ENCODE assay signal across 8 mouse cellular contexts in genomic region chr2:31962501-31963224, GRCm38 (mm10). TPM values are rescaled to one million over a fixed set of nuclear protein-coding genes. Genes with fewer than 3 reads are reported as not detected.
DNase-seq lines count a peak whose midpoint lies in the region; ATAC-seq and TF ChIP-seq lines count a peak whose summit lies in the region.

No protein-coding gene starts in this region.

- no peaks in the 10 kb centered on the region for H3K36me3 ChIP-seq in heart, embryonic 11.5 days (ENCODE audit: control insufficient read depth, insufficient read depth, low read length)
- no peaks in the 10 kb centered on the region for H3K36me3 ChIP-seq in embryonic facial prominence, embryonic 14.5 days (ENCODE audit: control insufficient read depth, insufficient read depth, low read length)
- no peaks in the 10 kb centered on the region for H3K36me3 ChIP-seq in intestine, postnatal 0 days (ENCODE audit: control insufficient read depth, insufficient read depth)
- no peaks in the 10 kb centered on the region for H3K36me3 ChIP-seq in midbrain, embryonic 16.5 days (ENCODE audit: control insufficient read depth, insufficient read depth, low read length)

- intact Hi-C loops in left cerebral cortex, postnatal 10 days (cut with DNase I) = no loop called here

- peaks cover 6% of the 10 kb centered on the region for H3K4me1 ChIP-seq in heart, embryonic 11.5 days (ENCODE audit: control insufficient read depth, insufficient read depth, low read length)
- H3K4me1 ChIP-seq in embryonic facial prominence, embryonic 14.5 days (ENCODE audit: control insufficient read depth, insufficient read depth, low read length) = no peaks in the 10 kb centered on the region
- H3K4me1 ChIP-seq in intestine, postnatal 0 days (replicated peaks; ENCODE audit: control insufficient read depth, insufficient read depth, low read length) = no peaks in the 10 kb centered on the region
- no peaks in the 10 kb centered on the region; the same call in 1 of the 2 replicates for H3K4me1 ChIP-seq in midbrain, embryonic 16.5 days (ENCODE audit: control insufficient read depth, insufficient read depth, low read length)

- DNase-seq in heart, adult 18-20 months = no peak
- peak; percentile 59 for DNase-seq in embryonic facial prominence, embryonic 14.5 days (ENCODE audit: low spot score)
- DNase-seq in left cerebral cortex, postnatal 10 days (ENCODE audit: extremely low spot score in 1 of 2, low spot score in 2 of 2) = peak; percentile 56 to 74
- no peak for DNase-seq in thymus, postnatal 10 days (ENCODE audit: low spot score in 2 of 2)
- DNase-seq in adipocyte (ENCODE audit: low spot score) = no peak

- no peaks in the 10 kb centered on the region for H3K27me3 ChIP-seq in heart, embryonic 11.5 days (ENCODE audit: control insufficient read depth, insufficient read depth, low read length)
- no peaks in the 10 kb centered on the region for H3K27me3 ChIP-seq in embryonic facial prominence, embryonic 14.5 days (replicated peaks; ENCODE audit: control insufficient read depth, insufficient read depth, low read length)
- H3K27me3 ChIP-seq in intestine, postnatal 0 days (replicated peaks; ENCODE audit: control insufficient read depth, insufficient read depth, low read length) = no peaks in the 10 kb centered on the region
- H3K27me3 ChIP-seq in midbrain, embryonic 16.5 days (ENCODE audit: control insufficient read depth, insufficient read depth, low read depth, low read length) = no peaks in the 10 kb centered on the region

- H3K4me2 ChIP-seq in heart, embryonic 11.5 days = no peak overlapping the region
- H3K4me2 ChIP-seq in embryonic facial prominence, embryonic 14.5 days (ENCODE audit: low read depth, low read length) = no peak overlapping the region
- peak overlapping the region; percentile 37 for H3K4me2 ChIP-seq in intestine, postnatal 0 days (replicated peaks; ENCODE audit: low read depth)
- no peak overlapping the region for H3K4me2 ChIP-seq in midbrain, embryonic 16.5 days (ENCODE audit: low read length)

- peak; percentile 40 for TF ChIP-seq CTCF in intestine, postnatal 0 days (IDR thresholded peaks at IDR 0.05; ENCODE audit: low read depth)

- H3K27ac ChIP-seq in heart, embryonic 11.5 days (ENCODE audit: low read depth, low read length) = peak overlapping the region; percentile 29; the same call in 1 of the 2 replicates
- H3K27ac ChIP-seq in embryonic facial prominence, embryonic 14.5 days (replicated peaks; ENCODE audit: low read depth, low read length) = peak overlapping the region; percentile 74
- H3K27ac ChIP-seq in intestine, postnatal 0 days (ENCODE audit: low read depth, low read length) = no peak overlapping the region
- peak overlapping the region; percentile 79 for H3K27ac ChIP-seq in midbrain, embryonic 16.5 days (ENCODE audit: low read length)

- ATAC-seq in heart, embryonic 11.5 days (replicated peaks; ENCODE audit: insufficient number of reproducible peaks, low FRiP score, low TSS enrichment) = no peak
- ATAC-seq in embryonic facial prominence, embryonic 14.5 days (ENCODE audit: low read depth) = peak; percentile 79
- peak; percentile 46 for ATAC-seq in intestine, postnatal 0 days
- ATAC-seq in midbrain, embryonic 16.5 days = peak; percentile 93

- 59% methylated on average over 8 of the region's 8 CpGs for WGBS in heart, embryonic 11.5 days (ENCODE audit: insufficient replicate concordance)
- WGBS in embryonic facial prominence, embryonic 14.5 days = 37% methylated on average over 8 of the region's 8 CpGs
- 70% methylated on average over 8 of the region's 8 CpGs for whole genome bisulfite sequencing in intestine, postnatal 0 days
- 40% methylated on average over 8 of the region's 8 CpGs for WGBS in midbrain, embryonic 16.5 days

- H3K9me3 ChIP-seq in heart, embryonic 11.5 days (replicated peaks; ENCODE audit: control insufficient read depth, low read length) = no peaks in the 10 kb centered on the region
- H3K9me3 ChIP-seq in embryonic facial prominence, embryonic 14.5 days (ENCODE audit: control insufficient read depth, low read length) = no peaks in the 10 kb centered on the region
- H3K9me3 ChIP-seq in intestine, postnatal 0 days (ENCODE audit: control insufficient read depth) = no peaks in the 10 kb centered on the region
- H3K9me3 ChIP-seq in midbrain, embryonic 16.5 days (replicated peaks; ENCODE audit: control insufficient read depth, low read length, poor library complexity, severe bottlenecking) = no peaks in the 10 kb centered on the region

- no peak overlapping the region; the same call in 1 of the 2 replicates for H3K9ac ChIP-seq in heart, embryonic 11.5 days (ENCODE audit: low read depth, low read length)
- H3K9ac ChIP-seq in embryonic facial prominence, embryonic 14.5 days (ENCODE audit: low read depth, low read length) = no peak overlapping the region
- no peak overlapping the region for H3K9ac ChIP-seq in intestine, postnatal 0 days (ENCODE audit: low read depth, low read length)
- no peak overlapping the region for H3K9ac ChIP-seq in midbrain, embryonic 16.5 days (ENCODE audit: low read depth, low read length)

- H3K4me3 ChIP-seq in heart, embryonic 11.5 days (ENCODE audit: low read depth, low read length) = no peak overlapping the region
- H3K4me3 ChIP-seq in embryonic facial prominence, embryonic 14.5 days (ENCODE audit: low read depth, low read length) = no peak overlapping the region
- no peak overlapping the region for H3K4me3 ChIP-seq in intestine, postnatal 0 days (ENCODE audit: low read depth, low read length)
- H3K4me3 ChIP-seq in midbrain, embryonic 16.5 days (ENCODE audit: low read depth, low read length) = no peak overlapping the region

RNA-seq across cellular contexts. Expression of gene Nup214, which starts 11.6 kb away (rescaled TPM):
- 53.5 and 54.0 TPM in 2 replicates for polyA plus RNA-seq in heart, embryonic 11.5 days (2014; fragmentation: Nextera tagmentation; extraction: Ambion mirVana)
- total RNA-seq in heart, adult 18-20 months (2021) = 10 to 100 TPM; 27.7 to 36.7 TPM
- polyA plus RNA-seq in embryonic facial prominence, embryonic 14.5 days (2014; fragmentation: Nextera tagmentation; extraction: Ambion mirVana) = 61.2 and 66.4 TPM in 2 replicates
- polyA plus RNA-seq in intestine, postnatal 0 days (2015; fragmentation: Nextera tagmentation; extraction: Ambion mirVana) = 31.3 and 37.2 TPM in 2 replicates
- total RNA-seq in left cerebral cortex, postnatal 10 days (2021) = 10 to 100 TPM; 42.0 to 43.5 TPM
- 63.9 and 68.0 TPM in 2 replicates for polyA plus RNA-seq in midbrain, embryonic 16.5 days (2015; fragmentation: Nextera tagmentation; extraction: Ambion mirVana)

RNA-seq across cellular contexts. Expression of gene Aif1l, which starts 12.7 kb away (rescaled TPM):
- polyA plus RNA-seq in heart, embryonic 11.5 days (2014; fragmentation: Nextera tagmentation; extraction: Ambion mirVana) = 83.7 and 101 TPM in 2 replicates
- total RNA-seq in heart, adult 18-20 months (2021) = 1 to 10 TPM; 2.5 to 3.5 TPM
- 31.2 and 33.9 TPM in 2 replicates for polyA plus RNA-seq in embryonic facial prominence, embryonic 14.5 days (2014; fragmentation: Nextera tagmentation; extraction: Ambion mirVana)
- polyA plus RNA-seq in intestine, postnatal 0 days (2015; fragmentation: Nextera tagmentation; extraction: Ambion mirVana) = 8.1 and 8.2 TPM in 2 replicates
- total RNA-seq in left cerebral cortex, postnatal 10 days (2021) = 1 to 10 TPM; 3.7 to 5.4 TPM
- polyA plus RNA-seq in midbrain, embryonic 16.5 days (2015; fragmentation: Nextera tagmentation; extraction: Ambion mirVana) = 27.0 and 28.3 TPM in 2 replicates

Comparison
In these comparisons a context has a peak if more than half of its experiments do, and no peak if none do; other contexts are left out.
1. DNase-seq: peak in embryonic facial prominence, embryonic 14.5 days (single experiment) and left cerebral cortex, postnatal 10 days (2 of 2); none in heart, adult 18-20 months (0 of 2), thymus, postnatal 10 days (0 of 2) and adipocyte (single experiment).